Mouse (Mus musculus): ENCODE measurements around the gene Gm21775. TPM values are rescaled to one million over a fixed set of nuclear protein-coding genes. Genes with fewer than 3 reads are reported as not detected.
"Not testable (repeated sequence)": the region's sequence is repeated elsewhere in the genome, so short reads cannot be mapped to it uniquely, and the experiment has no call there.

The Gm21775 gene
- polyA plus RNA-seq (2015; fragmentation: Nextera tagmentation; extraction: Ambion mirVana), result not detected in 2 replicates

DNA sequence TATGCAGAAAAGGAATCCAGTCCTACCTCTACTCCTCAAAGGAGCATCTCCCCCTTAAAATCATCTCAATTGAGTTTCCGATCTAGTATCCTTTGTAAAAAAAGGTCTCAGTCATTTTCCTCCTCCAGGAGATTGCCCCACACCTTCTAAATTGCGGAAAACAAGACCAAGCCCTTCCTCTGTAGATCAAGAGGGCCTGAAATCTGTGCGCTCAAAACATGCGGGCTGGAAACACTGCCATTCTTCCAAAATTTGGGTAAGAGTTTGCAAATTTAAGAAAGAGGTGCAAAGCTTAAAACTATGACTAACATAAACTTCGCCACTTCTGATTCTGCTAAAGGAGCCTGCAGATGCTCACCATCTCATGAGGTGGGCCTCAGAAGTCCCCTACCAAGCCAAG lies at the start of gene Gm21775:
Gene Gm21775 (plus strand): TSS at position 301 of the 400 bp plus-strand sequence.
- not testable (repeated sequence) for H3K4me2 ChIP-seq; H3K9ac ChIP-seq; H3K27ac ChIP-seq (replicated peaks); H3K9me3 ChIP-seq; H3K36me3 ChIP-seq; H3K4me3 ChIP-seq; H3K4me1 ChIP-seq; ATAC-seq (ENCODE audit: extremely low read depth, insufficient number of reproducible peaks, low FRiP score, low TSS enrichment); H3K27me3 ChIP-seq (replicated peaks)
- 66% methylated on average over 3 of the region's 5 CpGs for WGBS

DNA sequence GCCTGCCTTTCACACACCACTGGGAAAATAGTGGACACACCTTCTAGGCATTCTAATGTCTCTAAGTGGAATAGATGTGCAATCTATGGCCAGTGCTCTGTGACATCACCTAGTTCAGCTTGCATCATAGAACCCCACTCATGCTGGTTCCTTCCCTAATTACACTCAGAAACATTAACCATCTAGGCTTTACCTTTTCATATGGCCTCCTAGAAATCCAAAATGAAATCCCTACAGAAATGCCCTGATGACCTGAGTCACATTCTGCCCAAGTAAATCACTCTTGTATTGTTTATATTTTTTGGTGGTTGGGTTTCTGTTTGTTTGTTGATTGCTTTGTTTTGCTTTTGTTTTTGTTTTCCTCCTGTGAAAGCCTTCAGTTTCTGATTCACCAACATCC lies 17.3 kb upstream of the Gm21775 start, which contains the start of gene Gm20737:
Gene Gm20737 (minus strand): TSS at position 101 of the 400 bp plus-strand sequence.
- not testable (repeated sequence) for H3K4me2 ChIP-seq; H3K36me3 ChIP-seq; H3K9me3 ChIP-seq; ATAC-seq (ENCODE audit: extremely low read depth, insufficient number of reproducible peaks, low FRiP score, low TSS enrichment); H3K9ac ChIP-seq; H3K4me3 ChIP-seq; H3K27ac ChIP-seq (replicated peaks); H3K27me3 ChIP-seq (replicated peaks); H3K4me1 ChIP-seq

Other genes starting within 250 kb of the Gm21775 start
- not detected in 2 replicates for gene Gm20834, start 228.9 kb upstream of the Gm21775 start, polyA plus RNA-seq (2015; fragmentation: Nextera tagmentation; extraction: Ambion mirVana)
- gene Gm28510, start 140.7 kb upstream of the Gm21775 start, polyA plus RNA-seq (2015; fragmentation: Nextera tagmentation; extraction: Ambion mirVana), result not detected in 2 replicates
- not detected in 2 replicates for gene Gm20737, start 17.4 kb upstream of the Gm21775 start, polyA plus RNA-seq (2015; fragmentation: Nextera tagmentation; extraction: Ambion mirVana)
- not detected in 2 replicates for gene Gm21900, start 62.9 kb downstream of the Gm21775 start, polyA plus RNA-seq (2015; fragmentation: Nextera tagmentation; extraction: Ambion mirVana)
- gene Gm20777, start 199.0 kb downstream of the Gm21775 start, polyA plus RNA-seq (2015; fragmentation: Nextera tagmentation; extraction: Ambion mirVana), result not detected in 2 replicates